Mouse (Mus musculus): ENCODE measurements at regions not wholly inside any gene's neighbourhood (a gene's known extent, or its start where the extent isn't known, plus 50 kb on each side); places are given as distances from the start of the nearest gene placed in this dataset.

DNA sequence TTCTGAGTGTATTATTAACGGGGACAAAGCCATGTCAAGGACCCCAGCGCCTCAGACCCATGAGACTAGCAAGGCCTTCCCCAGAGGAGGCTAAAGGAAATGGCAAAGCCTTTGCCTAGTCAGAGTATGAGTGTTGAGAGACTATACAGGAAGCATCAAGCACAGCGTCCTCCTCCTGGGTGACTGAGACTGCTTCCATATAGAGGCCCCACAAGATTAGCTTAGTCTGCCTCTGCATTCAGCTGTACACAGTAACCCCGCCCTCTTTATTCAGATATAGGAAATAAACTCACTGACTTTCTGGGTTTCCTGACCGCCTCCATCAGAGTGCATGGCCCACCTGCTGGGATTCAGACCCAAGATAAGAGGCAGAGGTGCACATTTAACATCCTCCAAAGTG is 192.8 kb upstream of the Hes1 start:
- no peak for DNase-seq (ENCODE audit: low spot score)

DNA sequence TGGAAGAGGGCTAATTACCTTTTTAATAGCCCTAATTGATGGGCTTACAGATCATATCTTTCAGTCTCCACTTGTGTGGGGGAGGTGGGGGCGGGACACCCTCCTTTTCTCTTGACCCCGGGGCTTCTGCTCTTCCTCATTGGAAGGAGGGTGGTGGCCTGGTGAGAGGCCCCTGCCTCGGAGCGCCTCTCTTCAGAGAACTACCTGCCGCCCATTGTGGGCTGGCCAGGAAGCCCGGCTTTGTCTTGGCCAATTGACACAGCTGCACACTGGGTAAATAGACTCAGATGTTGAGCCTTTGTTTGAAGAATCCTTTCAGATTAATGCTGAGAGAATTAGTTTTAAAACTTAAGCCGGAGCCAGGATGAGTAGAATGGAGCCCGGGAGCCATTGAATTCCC is 188.0 kb upstream of the Hes1 start:
- DNase-seq (ENCODE audit: low spot score) = no peak

DNA sequence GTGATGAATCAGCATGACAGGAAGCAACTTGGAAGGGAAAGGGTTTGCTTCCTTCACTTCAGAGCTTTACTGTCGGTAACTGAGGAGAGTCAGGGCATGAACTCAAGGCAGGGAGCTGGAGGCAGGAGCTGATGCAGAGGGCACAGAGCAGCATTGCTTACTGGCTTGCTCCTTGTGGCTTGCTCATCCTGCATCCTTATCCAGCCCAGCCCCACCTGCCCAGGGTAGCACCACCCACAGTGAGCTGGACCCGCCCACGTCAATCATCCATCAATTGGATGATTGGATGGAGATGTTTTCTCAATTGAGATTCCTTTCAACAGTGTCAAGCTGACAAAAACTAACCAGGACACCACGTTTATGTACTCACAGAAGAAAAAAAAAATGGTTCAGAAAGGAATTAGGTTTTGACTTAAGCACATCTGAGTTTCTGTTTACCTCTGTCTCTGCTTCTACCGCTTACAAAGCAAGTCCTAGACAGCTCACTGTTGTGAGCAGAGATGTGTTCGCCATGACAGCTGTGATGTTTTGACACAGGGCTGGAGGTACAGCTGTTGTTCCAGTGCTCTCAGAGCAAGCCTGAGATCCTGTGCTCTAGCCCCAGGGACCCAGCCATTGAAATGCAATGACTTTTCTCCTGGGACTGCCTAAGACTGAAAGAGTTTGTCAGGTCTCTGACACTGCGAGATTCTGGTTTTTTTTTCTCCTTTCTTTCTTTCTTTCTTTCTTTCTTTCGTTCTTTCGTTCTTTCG is 186.6 kb upstream of the Hes1 start:
- DNase-seq (ENCODE audit: low spot score) = no peak

DNA sequence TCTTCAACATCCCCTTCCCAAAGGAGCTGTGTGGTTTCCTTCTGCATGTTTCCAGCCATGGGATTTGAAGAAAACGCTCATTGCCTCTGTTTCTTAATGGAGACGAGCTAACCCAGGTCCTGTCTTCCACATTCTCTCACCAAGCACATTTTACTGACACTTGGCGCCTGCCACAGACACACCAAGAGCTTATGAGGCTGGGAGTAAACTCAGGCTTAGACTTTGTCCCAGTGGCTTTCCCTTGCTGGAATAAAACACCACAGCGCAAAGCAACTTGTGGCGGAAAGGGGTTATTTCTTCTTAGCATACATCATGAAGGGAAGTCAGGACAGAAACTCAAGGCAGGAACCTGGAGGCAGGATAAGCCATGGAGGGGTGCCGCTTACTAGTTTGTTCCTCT is 184.5 kb upstream of the Hes1 start:
- DNase-seq (ENCODE audit: low spot score) = no peak

DNA sequence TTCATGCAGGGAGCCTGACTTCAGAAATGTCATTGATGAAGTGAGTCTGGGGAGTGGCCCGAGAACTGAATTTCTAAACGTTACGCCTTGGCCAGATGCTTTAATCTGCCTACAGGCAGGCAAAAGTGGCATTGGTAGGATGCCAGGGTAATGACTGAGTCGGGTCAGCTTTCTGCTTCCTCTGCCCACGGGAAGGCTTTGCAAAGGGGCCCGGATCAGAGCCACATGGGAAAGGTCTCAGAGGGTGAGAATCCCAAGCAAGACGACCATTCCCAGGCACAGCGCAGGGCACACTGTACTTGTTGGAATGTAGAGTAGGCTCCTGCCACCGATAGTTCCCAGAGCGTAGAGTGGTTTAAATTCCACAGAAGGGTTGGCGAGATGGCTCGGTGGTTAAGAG is 182.7 kb upstream of the Hes1 start:
- DNase-seq (ENCODE audit: low spot score) = no peak

DNA sequence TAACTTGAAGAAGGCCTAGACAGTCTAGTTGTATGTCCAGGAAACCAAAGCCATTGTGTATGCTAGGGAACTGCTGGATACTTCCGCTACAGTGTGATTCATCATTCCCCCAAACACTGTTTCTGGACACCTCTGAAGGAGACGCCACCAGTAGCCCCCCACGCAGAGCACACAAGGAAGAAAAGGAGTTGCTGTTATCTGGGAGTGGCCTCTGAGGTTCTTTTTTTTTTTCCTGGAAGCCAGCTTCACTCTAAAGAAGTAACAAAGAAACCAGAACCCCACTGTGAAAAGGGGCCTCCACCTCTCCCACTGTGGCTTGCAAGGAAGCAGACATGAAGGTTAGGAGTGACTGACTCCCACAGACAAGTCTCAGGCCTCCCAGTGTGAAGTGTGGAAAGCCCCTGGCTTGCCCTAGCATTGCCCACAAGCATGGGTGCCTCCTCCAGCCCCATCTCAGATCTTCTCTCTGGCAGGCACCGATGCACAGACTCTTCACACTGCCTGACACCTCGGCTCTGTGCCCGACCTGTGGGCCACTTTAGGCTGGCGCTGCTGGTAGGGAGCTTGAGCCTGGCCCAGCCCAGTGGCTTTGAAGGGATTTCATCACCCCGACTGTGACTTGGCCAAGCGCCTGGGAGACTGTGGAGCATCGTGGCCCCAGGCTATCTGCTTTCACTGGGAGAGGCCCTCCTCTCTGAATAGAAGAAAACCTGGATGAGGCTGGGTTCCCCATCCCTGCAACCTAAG is 181.8 kb upstream of the Hes1 start:
- peak; percentile 69 for DNase-seq (ENCODE audit: low spot score)

DNA sequence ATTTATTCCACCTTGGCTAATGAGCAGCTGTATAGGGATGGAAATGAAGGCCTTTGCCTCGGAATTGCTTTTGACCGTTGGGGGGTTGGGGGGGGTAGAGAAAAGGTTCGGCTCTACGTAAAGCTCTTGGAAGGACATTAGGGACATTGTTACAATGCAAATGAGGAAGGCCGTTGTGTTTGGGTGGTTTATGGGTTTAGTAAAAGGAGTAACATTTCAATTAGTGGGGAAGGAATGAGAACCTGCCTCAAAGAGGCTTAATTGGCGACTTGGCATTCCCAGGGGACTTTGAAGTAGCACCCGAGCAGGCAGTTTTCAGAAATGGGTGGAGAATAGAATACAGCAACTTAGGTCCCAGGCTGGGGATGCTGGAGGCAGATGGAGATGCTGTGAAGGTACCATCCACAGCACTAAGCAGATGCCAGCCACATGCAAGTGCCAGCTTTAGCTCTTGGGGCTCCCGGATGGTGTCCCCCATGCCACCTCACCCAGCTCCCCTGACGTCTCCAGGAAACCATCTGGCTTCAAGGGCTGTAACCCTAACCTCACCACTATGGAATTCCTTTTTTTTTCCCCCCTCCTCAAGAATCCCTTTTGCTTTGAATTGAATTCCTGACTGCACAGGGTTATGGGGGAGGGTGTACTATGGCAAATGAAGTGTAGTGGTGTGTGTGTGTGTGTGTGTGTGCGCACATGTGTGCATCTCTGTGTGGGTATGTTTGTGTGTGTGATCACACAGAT is 180.8 kb upstream of the Hes1 start:
- no peak for DNase-seq (ENCODE audit: low spot score)

DNA sequence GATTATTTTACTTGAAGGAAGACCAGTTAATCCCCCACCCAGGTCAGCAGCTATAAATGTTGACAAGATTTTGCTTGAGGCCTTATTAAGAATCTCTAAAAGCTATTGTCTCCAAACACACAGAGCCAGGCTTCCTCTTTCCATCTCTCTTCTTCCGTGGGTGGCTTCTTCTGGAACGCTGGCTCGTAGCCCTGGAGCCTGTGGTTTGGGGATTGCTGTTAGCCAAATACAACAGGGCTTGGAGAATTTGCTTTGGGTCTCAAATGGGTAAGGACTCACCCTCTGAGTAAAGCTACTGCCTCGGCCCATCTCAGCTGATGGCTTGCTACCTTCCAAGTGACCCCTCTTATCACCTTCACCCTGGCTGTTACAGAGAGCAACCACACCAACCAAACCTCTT is 179.3 kb upstream of the Hes1 start:
- no peak for DNase-seq (ENCODE audit: low spot score)

DNA sequence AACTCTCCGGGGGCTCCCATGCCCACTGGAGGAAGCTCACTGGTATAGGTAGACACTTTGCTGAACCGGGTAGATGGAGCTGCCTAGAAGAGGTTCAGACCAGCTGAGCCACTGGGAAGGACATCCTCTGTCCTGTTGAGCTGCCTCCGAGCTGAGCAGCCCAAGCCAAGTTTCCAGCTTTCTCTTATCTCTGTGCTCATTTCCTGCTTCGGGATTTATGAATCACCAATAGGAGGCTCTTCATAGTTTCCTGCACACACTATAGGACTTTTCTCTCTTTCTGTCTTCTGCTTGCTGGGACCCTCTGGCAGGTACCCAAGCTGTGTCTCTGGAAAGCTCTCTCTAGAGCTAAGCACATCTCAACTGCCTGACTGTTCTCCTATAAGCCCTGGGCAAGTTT is 177.4 kb upstream of the Hes1 start:
- DNase-seq (ENCODE audit: low spot score) = no peak

DNA sequence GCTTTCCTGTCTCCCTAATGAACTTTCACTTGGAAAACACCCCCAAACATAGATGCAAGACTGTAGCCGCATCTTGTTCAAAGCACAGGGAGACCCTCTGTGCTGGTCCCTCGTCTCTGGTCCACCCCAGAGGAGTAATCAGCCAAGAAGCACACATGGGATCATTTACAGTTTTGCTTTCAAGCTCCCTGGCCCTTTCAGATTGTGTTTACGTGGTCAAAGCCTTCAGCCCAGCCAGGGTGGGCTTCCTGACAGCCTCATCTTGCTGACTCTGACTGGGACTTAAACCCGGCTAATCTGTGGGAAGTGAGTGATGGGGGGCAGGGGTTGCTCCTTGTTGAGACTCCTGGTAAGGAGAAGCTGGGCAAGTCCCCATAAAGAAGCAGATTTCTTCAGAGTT is 174.8 kb upstream of the Hes1 start:
- no peak for DNase-seq (ENCODE audit: low spot score)

DNA sequence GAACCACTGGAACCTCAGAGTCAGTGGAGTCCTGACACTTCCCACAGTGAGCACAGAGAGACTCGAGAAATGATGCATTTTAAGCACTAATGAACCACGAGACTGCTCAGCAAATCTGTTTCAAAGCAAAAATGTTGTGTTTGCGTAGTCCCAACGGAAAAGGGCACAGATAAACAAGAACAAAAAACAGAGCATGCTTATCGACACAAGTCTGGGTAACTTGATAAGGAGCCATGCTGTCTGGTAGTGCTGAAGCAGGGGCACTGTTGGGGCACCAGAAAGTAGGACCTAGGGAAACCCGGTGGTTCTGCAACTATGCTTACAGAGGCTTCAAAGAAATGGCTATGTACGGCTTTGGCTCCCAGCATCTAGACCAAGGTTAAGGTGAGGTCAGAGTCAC is 172.7 kb upstream of the Hes1 start:
- no peak for DNase-seq (ENCODE audit: low spot score)

DNA sequence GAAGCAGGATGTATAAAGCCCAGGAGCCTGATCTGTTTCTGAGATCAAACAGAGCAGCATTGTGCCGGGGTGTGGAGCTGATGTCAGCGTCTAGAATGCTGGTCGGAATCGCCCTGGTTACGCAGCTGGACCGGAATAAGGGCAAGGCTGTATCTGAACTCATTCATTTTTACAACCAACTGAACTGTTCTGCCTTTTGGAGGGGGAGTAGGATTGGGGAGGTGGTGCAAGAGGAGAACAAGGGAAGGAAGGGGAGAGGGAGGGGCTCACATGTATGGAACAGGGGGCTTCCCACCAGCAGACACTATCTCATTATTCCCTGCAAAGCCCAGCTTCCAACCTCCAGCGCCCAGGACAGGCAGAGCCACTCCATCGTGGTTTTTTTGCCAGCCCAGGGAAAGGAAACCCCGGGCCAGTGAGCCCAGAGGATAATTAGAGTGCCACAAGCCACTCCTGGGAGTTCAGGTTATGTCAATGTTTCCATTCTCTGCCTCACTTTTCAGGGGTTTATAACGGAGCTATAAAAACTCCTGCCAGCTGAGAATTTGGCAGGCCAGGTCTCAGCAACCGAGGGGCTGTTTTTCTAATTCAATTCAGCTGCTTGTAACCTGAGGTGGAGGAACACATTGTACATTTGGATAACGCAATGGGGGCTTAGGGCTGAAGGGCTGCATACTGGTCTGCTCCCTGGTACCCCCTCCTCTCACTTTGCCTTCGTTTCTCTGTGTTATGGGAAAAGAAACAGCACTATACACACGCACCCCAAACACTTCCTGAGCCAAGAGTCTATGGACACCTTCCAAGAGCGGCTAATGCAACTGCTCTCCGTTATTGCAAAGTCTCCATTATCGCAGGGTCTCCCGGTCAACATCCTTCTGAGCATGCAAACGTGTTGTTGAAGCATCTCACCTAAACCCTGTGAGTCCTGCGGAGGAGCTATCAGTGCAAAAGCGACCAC is 170.0 kb upstream of the Hes1 start:
- no peak for DNase-seq (ENCODE audit: low spot score)

DNA sequence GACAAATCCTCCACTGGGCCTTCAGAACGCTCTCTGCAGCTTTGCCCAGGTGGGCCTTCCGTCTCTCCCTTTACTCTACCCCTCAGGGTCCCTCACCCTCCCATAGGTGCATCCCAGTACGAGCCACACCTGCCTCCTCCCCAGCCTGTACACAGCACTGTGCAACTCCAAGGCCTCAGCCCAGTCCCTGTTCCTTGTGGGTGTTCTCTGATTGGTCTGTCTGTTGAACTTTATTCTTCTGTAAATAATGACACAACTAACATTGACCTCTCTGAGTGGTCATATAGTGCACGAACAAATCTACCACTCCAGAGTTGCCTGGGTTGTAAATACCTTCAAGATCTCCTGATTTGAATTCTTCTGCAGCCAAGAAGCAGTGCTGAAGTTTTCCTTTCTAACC is 167.8 kb upstream of the Hes1 start:
- no peak for DNase-seq (ENCODE audit: low spot score)

DNA sequence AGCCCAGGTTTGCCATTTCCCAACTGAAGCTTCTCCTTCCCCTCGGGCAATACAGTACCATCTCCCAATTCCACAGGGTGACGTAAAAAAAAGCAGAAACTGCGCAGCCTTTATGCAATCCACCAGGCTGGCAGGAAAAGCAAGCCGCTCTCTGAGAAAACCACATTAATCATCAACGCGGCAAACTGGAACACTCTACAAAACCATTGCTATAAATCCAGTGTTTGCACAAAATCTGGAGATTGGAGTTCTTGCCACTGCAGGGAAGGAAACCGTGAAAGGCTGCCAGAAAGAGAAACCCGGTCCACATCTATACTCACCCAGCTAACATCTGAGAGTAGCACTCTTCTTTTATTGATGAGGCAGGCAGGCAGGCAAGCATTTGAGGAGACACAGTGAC is 160.7 kb upstream of the Hes1 start:
- peak; percentile 54 for DNase-seq (ENCODE audit: low spot score)

DNA sequence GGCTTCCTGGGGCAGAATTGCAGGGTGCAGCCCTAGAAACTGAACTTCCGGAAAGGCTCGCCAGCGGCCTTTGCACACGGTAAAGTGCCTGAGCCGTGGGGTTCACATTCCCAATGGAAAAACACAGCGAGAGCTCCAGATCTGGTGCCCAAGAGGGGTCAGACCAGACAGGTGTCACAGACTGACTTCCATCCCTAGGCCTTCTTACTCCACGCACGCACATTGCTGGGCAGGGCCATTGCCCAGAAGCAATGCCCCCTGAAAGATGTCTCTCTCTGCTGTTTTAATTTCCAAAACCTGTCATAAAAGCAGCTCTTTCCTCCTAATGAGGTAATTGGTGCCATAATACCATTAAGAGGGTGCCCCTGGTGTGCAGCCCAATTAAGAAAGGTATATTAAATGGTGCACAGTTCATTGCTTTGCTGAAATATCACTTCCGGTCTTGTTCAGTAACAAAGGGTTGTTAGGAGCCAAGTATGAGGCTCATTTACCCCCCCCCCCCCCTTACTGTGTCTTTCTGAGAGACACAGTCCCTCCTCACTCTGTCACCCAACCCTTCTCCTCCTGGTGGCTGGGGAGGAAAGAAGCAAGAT is 159.9 kb upstream of the Hes1 start:
- DNase-seq (ENCODE audit: low spot score) = no peak

DNA sequence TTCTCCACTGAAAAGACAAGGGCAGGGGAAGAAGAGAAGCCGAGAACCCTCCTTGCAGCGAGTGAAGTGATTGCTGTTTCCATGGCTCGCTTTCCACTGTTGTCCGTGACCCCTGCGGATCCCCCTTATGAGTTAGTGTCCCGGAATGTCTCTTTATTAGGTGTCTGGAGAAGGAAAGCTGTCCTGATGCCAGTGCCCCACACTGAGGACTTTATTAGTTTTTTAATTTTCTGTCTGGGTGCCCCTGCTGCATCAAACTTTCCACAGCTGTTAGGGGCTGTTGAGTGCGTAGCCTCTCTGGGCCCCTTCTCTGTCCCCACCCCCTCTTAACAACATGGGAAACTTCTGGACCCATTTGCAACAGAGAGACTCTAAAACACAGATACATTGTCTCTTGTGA is 156.9 kb upstream of the Hes1 start:
- no peak for DNase-seq (ENCODE audit: low spot score)

DNA sequence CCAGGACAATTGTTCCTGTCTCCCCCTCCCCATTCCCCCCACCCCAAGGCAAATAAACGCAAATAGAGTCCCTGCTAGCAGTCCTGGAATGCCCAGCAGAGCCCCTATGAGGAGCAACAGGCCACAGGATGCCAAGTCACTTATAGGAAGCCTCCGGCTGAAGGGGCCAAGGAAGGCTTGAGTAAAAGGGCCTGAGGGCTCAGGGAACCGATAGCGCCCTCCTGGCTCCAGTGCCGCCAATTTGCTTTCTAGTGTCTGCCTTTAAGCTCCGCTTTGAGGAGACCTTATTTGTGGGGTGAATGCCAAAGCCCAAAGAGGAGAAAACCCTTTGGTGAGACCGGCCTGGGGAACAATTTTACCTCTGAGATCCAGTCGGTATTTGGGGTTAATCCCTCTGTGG is 156.2 kb upstream of the Hes1 start:
- DNase-seq (ENCODE audit: low spot score) = no peak

DNA sequence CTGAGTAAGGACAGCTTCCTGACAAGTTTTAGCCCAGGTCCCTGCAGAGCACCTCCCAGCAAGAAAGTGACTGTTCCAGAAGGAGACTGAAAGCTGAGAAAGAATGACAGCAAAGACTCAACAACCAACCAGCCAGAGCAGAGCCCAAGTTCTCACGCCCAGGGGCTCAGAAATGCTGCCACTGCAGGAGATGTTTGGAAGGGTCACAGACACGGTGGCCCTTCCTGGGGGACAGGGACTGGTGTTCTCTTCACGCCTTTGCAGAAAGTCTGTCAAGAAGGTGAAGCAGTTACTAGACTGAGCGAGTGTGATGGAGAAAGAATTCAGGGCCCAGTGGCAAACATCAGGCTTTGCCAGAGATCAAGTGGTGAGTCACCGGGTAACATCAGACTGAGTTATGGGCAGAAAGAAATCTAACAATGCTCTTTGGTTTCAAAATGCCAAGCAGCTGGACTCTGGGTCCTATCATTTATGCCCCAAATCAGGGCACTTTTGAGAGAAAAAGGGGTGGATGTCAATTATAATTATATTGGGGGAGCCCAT is 154.2 kb upstream of the Hes1 start:
- no peak for DNase-seq (ENCODE audit: low spot score)

DNA sequence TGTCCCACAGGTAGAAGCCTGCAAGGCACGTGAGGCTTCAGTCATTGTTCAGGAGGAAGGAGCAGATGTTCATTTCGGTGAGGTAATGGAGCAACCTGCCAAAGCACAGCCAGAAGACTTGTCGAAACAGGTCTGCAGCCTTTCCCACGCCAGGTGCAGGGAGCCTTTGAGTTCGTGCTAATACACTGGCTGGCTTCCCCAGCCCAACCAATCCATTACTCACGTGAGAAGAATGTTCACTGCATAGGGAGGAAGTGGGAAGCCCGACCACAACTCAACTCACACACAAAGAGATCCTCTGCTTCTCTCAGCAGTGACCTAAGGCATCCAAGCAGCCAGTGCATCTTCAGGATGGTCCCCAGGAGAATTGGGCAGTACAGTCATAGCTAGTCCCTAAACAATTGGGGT is 153.0 kb upstream of the Hes1 start:
- no peak for DNase-seq (ENCODE audit: low spot score)

DNA sequence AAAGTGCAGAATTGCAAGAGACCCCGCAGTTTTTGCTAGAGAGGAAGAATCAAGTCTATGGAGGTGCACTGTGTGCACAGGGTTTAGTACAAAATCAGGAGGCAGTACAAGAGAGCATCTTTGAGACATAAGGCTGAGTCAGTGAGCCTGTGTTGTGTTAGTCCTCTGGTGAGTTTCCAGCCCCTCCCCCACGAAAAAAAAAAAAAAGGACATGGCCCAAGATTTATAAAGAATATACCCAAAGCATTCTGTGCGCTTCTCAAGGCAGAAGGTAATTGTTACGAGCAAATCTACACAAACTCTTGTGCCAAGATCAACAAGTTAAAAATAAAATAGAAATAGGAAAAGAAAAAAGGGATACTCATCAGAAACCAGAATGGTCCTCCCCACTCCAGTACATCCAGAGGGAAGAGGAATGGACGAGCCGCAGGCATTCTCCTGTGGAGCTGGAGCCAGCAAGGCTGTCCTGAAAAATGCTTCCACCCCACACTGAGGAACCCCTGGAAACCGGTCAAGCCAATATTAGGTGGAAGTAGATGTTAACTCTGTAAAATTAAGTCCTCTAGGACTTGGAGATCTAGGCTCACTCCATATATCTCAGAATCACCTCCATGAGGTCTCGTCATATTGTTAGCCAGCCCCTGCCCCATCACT is 150.7 kb upstream of the Hes1 start:
- no peak for DNase-seq (ENCODE audit: low spot score)

DNA sequence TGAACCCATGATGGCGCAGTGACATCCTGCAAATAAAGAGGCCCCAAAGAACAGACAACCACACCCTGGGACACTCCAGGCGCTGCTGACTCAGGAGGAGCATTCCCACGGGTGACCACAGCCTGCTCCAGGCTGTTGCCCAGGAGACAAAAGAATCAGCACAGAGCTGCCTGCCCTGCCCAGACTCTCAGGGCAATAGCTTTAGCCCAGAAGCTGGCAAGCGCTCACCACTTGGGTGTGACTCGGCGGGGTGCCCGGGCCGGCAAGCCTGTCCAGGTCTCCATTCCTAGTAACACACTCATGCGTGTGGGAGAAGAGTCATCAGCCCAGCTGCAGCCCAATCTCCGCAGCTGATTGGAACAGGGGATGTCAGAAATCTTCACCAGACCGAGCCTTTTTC is 148.8 kb upstream of the Hes1 start:
- peak; percentile 90 for DNase-seq (ENCODE audit: low spot score)

Data from lung, postnatal 25 days (tissue).